Mouse (Mus musculus) layer of hippocampus, postnatal 36 days (tissue): ENCODE measurements at regions not wholly inside any gene's neighbourhood (a gene's known extent, or its start where the extent isn't known, plus 50 kb on each side); places are given as distances from the start of the nearest gene placed in this dataset.

Experiments used
- DNase-seq, 2 experiments: peaks; one replicate each; pipeline ENCODE4 v3.0.0; 2022

DNA sequence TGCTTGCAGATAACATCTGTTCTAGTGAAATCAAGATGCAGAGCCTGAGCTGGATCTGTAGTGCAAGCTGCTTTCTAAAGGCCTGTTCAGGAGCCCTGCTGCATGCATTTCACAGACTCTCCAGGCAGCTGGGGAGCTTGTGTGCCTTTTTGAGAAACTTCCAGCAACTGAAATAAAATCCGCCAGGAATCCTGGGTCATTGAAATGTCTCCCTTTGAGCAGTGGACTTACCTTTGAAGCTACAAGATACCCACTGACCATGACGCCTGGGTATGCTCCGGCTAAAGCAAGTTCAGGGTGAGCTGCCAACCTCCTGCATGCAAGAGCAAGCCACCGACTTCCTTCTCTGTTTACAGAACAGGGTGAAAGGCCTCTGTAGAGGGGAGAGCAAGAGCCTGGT lies 278.7 kb downstream of the Cenpw start:
- no peak for DNase-seq

GRCm38 (mm10) chr10:29897780-29898363 lies 302.5 kb downstream of the Cenpw start:
- DNase-seq, result peak; percentile 12 to 41

GRCm38 (mm10) chr10:29864566-29864965 lies 328.9 kb upstream of the Rspo3 start:
- DNase-seq, result no peak

DNA sequence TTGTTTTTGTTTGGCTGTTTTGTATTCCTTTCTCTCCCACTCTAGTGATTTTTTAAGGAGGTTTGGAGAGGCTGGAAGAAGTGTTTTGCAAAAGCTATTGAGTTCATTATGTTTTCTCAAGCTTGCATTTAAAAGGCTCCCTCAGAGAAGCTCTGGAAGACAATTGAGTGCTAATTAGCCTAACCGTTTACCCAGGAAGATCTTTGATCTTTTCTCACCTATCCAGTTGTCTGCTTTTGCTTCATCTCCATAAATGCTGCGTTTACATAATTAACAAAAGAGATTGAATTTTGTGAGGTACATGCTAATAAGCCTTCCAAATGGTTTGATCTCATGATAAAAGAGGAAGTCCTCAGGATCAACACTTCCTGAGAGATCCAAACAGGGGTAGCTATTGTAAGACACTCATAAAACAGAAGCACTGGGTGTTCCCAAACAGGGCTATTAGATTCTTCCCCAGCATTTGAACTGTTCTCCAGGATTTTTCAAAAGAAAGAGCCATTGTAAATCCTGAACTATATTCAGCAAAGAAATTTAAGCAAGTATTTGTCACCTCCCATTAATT lies 320.2 kb upstream of the Rspo3 start:
- DNase-seq, result no peak

DNA sequence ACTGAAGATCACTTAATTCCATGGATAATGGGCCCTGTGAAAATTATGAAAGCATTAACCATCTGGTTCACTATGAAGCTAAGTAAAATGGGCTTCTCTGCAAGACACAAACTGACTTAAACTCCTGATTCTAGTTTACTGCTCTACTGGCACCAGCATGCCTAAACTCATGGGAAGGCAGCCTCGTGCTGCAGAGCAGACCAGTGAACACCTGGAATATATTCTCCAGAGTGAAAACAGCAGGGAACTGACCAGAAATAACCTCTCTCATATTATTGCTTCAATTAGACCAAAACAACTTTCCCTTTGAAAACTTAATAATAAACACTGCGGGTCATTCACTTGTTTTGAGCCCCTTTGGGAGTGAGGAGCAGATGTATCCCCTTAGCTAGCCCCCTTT lies 316.8 kb upstream of the Rspo3 start:
- DNase-seq, result no peak

DNA sequence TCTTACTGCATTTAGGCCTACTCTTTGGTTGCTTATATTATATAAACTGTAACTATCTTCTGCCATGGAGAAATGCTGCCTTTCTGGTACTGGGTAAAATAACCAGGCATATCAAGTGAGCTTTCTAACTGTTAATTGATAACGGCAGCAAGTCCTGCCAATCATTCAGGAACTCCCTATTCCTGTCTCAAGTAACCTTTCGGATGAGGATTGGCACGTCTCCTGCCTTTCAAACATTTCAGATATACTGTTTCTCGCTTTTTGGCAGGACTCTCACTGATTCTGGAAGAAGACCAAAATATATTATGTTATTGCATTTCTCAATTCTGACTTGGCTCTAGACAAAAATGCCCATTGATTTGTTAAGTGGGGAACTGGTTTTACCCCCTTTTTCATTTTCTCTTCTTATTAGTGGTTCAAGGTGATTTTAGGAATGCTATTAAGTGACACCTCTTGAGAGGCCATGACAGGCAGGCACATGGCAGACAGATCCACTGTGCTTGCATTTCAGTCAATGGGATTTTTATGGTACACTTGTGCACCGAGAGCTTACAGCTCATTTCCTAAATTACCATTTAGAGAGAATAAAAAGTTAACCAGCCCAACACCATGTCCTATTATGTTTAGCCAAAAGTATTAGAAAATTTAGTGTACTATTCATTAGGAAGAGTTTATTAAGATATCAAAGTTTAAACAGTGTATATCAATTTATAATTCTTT lies 289.4 kb upstream of the Rspo3 start:
- DNase-seq, result no peak

DNA sequence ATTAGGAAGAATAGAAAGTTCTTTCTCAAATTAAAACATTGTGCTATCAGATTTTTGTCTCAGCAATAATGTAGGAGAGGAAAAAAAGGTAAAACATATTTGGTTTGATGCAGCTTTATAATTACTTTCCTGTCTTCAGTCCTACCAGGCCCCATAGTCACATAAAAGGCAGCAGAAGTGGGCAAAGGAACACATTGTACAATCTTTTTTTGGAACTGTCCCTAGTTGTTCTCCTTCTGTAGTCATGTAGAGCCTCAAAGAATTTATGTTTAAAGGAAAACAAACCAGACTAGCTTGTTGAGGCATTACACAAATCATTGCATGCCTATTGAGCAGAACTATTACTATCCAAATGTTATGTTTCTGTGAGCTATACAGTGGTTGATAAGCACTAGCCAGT lies 288.7 kb upstream of the Rspo3 start:
- DNase-seq, result no peak

DNA sequence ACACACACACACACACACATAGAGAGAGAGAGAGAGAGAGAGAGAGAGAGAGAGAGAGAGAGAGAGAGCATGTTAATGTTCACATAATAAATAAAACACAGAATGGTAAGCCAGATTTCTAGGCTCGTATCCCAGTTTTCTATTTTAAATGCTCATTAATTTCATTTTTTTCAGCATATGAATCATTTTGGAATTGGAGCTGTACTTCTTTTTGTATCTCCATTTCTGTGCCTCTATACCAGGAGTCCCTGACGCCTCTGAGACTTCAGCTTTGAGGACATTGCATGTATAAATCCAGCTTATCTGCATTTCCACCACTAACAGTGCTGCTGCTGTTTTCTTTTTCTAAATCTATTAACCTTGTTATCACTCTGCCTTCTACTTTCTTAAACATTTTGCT lies 287.5 kb upstream of the Rspo3 start:
- DNase-seq, result no peak

- peak; percentile 32 to 52 for DNase-seq
These were observed 268.4 kb upstream of the Rspo3 start for GRCm38 (mm10) chr10:29803915-29804545.

GRCm38 (mm10) chr10:29802637-29803036 lies 267.0 kb upstream of the Rspo3 start:
- no peak for DNase-seq

DNA sequence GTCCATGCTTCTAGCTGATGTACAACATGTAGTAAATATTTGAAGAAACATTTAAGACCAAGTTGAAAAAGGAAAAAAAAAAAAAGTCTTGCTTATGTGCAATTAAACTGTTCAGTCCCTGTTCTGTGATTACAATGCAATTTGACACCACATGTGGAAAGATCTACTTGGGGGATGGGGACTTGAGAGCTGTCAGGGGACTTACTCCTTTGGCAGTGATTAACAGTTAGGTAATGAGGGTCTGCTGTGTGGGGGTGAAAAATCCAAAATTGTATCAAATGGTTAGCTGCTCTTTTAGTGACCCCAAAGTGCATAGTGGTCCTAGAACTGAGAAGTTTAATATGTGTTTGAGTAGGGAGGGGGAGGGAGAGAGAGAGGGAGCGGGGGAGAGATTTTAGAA lies 259.0 kb upstream of the Rspo3 start:
- DNase-seq, result no peak

DNA sequence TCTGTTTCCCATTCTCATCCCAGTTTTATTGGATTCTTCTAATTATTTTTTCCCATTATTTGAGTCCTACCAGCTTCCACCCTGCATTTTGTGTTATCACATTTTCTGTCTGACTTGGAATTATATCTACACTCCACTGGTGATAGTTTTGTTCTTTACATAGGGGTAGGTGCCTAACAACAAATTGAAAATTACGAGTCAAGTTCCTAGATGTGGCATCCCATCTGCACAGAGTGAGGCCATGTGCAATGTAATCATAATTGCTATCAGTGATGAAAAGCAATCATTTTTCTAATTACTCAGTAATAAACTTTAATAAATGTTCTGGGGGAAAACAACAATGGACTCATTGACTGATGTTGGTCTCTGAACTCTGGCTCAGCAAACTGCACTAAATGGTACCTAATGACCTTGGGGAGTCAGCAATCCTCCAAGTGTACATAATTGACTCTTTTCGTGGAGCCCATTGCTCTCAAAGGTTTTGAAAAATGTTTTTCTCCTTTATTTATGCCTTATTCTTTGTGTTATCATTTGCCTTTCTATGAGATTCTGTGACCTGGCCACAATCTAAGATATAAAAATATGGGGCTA lies 250.6 kb upstream of the Rspo3 start:
- no peak for DNase-seq

DNA sequence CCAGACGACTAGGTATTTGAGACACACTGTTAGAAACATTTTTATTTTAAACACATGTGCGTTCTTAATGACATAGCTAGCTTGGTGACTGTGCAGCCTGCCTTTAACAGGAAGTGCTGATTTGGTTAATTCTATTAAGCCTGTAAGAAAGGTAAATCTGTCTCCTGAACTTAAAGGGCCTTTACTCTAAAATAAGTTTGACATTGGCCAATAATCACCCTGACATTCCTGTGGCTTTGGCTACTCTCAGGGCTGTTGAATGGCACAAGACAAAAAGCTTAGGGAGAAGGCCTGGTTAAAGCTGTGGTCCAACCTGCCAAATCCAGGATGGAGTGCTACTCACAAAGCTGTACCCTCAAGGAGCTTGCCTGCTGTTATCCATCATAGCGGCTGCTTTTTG lies 201.0 kb upstream of the Rspo3 start:
- DNase-seq, result no peak

GRCm38 (mm10) chr10:29725319-29725718 lies 189.7 kb upstream of the Rspo3 start:
- no peak for DNase-seq

DNA sequence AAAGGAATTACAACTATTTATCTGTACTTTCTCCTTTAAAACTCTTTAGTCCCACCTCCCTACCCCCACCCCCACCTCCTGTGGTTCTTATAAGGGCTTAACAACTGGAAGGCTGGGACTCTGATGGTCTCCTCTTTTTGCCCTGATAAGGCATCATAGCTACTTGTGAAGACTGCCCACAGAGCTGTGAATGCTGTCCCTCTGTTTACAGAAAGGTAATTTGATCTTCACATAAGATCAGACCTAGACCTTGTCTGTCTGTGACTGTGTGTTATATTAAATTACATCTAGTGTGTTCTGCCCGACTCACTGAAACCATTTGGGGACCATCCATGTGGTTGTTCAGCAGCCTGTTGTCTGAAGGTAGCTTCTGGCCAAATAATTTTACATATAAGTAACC lies 175.3 kb upstream of the Rspo3 start:
- DNase-seq, result no peak

DNA sequence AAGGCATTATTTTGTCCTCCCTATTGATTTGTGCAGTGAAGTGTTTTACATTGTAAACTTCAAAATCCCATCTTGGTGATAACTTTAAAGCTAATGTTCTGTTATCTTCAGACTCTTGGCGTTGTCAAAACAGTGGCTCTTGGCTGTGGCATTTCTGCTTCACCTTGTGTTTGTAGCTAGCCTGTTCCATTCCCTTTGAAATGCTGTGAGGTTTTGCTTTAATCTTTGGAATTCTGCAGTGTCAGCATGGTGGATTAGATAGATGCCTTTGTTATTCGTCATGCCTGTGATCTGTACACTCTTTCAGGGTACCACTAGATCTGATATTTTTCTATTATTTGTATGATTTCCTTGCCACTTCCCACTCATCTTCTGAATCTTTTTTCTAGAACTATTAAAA lies 173.0 kb upstream of the Rspo3 start:
- DNase-seq, result no peak

DNA sequence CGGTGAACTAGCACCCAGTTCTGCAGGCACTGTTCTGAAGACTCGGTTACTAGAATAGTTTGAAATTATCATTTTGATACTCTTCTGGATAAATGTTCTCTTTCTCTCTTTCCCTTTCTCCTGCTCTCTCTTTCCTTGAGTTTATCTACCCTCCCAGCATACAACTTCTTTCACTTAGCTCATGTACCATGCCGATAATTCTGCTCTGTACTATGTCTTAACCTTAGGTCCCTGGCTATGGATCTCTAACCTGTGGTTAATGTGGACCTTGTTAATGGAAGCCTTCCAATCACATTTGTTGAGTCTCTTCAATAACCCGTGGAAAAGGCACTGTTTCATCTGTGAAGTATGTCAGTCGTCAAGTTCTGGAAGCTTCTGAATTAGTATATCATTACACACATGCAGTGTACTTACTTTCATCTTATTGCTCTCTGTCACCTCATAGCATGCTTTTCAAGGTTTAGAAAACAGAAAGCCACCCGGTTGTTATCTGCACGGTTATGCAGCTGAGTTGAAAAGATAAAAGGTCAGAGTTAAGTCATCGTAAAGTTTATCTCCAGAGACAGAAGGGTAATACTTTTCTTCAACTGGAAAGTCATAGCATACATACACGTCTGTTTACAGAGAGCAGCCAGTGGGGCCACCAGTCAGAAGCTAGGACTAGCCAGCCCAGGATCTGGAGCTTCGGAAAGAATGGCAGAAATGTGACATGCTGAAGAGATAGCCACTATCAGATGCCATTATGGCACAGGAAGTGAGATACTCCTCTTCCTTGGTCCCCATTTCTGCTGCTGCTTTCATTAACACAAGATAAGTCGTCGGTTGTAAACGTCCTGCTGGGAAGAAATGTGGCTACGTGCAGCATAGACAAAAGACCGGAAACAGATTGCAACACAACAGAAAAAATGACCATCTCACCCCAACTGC lies 157.6 kb upstream of the Rspo3 start:
- no peak for DNase-seq

DNA sequence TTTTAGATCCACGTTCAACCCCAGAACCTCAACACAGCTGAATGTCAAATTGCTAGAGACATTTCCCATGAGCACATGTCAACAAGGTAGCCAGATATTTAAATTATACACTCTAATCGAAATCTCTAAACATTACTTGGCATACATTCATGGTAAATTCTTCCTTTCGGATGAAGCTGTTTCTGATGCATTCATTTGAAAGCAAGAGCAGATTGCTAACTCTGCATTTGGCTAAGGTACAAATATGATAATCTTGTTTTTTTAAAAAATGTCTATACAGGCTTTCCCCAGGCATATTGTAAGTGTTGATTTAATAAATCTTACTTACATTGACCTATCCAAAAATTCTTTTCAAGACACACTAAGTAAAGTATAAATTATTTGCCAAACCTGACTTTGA lies 153.9 kb upstream of the Rspo3 start:
- no peak for DNase-seq

DNA sequence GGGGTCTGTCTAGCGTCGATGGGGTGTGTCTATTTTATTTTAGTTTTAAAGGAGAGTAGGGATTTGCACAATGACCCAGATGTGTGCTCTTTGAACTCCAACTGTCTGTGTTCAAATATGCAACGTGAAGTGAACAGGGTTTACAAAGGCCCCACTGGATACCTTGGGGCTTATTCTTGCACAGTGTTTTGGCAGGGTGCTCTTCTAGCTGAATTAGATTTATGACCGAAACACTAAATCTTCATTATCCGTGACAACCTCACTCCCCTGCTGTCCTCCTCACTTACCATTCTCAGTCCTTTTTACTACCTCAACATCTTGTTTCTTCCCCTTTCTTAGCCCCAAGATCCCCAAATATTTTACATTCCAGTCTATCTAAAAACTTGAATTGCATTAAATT lies 151.3 kb upstream of the Rspo3 start:
- DNase-seq, result no peak

DNA sequence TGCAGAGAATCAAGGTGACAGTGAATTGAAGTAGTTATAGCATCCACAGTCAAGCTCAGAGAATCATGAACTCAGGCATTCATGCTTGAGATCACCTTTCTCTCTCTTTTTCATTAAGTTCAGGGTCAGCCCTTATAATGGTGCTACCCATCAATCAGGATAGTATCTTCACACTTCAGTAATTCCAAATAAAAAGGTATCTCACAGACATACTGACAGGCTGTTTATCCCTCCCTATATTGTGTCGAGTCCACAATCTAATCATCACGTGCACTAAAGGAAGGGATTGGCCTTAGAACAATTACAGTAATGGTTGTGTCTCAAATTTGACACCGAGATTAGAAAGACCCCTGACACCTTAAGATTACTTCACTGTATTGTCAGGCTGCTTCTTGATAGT lies 138.7 kb upstream of the Rspo3 start:
- DNase-seq, result no peak

DNA sequence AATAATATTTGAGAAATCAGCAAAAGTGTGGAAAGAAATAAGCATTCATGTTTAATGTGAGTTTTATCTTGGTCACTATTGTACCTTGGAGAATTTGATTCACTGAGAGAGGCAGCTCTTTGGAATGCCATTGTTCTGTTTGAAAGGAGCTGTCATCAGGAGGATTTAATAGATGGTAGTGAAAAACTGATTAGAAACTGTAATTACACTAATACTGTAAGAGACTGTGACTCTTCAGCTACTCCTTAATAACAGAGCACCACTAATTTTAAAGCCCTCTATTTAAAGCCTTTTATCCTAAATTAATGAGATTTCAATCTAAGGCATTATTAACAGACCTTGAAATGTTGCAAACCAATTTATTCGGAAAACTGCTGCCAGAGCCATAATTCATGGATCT lies 126.1 kb upstream of the Rspo3 start:
- no peak for DNase-seq

- DNase-seq, result no peak
These were observed 104.6 kb upstream of the Rspo3 start for GRCm38 (mm10) chr10:29640249-29640648.
